ENCODE assay signal across 20 mouse cellular contexts in genomic region chr11:57271687-57272086, GRCm38 (mm10).
DNase-seq lines count a peak whose midpoint lies in the region; ATAC-seq and TF ChIP-seq lines count a peak whose summit lies in the region.
"Had no signal": no experiment of that assay in that cellular context is flagged by ENCODE, and none has a peak within 500 bp of the region (broad histone marks: within the 10 kb centered on the region; RNA-seq: fewer than 3 reads in every experiment).

No protein-coding gene starts in this region.

- no peaks in the 10 kb centered on the region for H3K27me3 ChIP-seq in forebrain, postnatal 0 days (ENCODE audit: insufficient read depth, low read length)
- no peaks in the 10 kb centered on the region for H3K27me3 ChIP-seq in forebrain, embryonic 11.5 days (ENCODE audit: control insufficient read depth, insufficient read depth, low read length)
- H3K27me3 ChIP-seq in intestine, embryonic 16.5 days (replicated peaks; ENCODE audit: control insufficient read depth, insufficient read depth, low read length): no peaks in the 10 kb centered on the region
- H3K27me3 ChIP-seq: embryonic facial prominence, embryonic 12.5 days; limb, embryonic 15.5 days; neural tube, embryonic 13.5 days had no signal

- H3K9me3 ChIP-seq in forebrain, postnatal 0 days (ENCODE audit: low read length): no peaks in the 10 kb centered on the region
- H3K9me3 ChIP-seq in forebrain, embryonic 11.5 days (ENCODE audit: control insufficient read depth, low read length): no peaks in the 10 kb centered on the region
- H3K9me3 ChIP-seq in intestine, embryonic 16.5 days (ENCODE audit: control insufficient read depth, low read length): no peaks in the 10 kb centered on the region
- H3K9me3 ChIP-seq: embryonic facial prominence, embryonic 12.5 days; limb, embryonic 15.5 days; midbrain, embryonic 10.5 days; neural tube, embryonic 13.5 days had no signal

- no peak overlapping the region for H3K27ac ChIP-seq in forebrain, postnatal 0 days (ENCODE audit: low read depth, low read length)
- no peak overlapping the region for H3K27ac ChIP-seq in forebrain, embryonic 11.5 days (ENCODE audit: low read depth, low read length)
- peak overlapping the region; percentile 94 for H3K27ac ChIP-seq in layer of hippocampus, adult 2 months
- H3K27ac ChIP-seq in left cerebral cortex, adult 2 months: peak overlapping the region; percentile 63
- H3K27ac ChIP-seq in intestine, embryonic 16.5 days (ENCODE audit: low read length): no peak overlapping the region
- H3K27ac ChIP-seq: embryonic facial prominence, embryonic 12.5 days; limb, embryonic 15.5 days; midbrain, embryonic 10.5 days; neural tube, embryonic 13.5 days had no signal

- intact Hi-C loops in left cerebral cortex, adult 2 months (cut with DNase I): loop anchor here (5.0 kb wide), 1 partner anchor 239 kb away; no protein-coding TSS in a partner anchor

- no peak for TF ChIP-seq CTCF in forebrain, postnatal 0 days (IDR thresholded peaks at IDR 0.05; ENCODE audit: low read depth)
- TF ChIP-seq CTCF in layer of hippocampus, adult 2 months (conservative IDR thresholded peaks at IDR 0.05): no peak
- no peak for TF ChIP-seq CTCF in left cerebral cortex, adult 2 months (IDR thresholded peaks at IDR 0.05)

- no peaks in the 10 kb centered on the region for H3K36me3 ChIP-seq in forebrain, postnatal 0 days (ENCODE audit: insufficient read depth)
- no peaks in the 10 kb centered on the region for H3K36me3 ChIP-seq in forebrain, embryonic 11.5 days (ENCODE audit: control insufficient read depth, insufficient read depth, low read length)
- no peaks in the 10 kb centered on the region for H3K36me3 ChIP-seq in intestine, embryonic 16.5 days (ENCODE audit: control insufficient read depth, insufficient read depth, low read length)
- H3K36me3 ChIP-seq: embryonic facial prominence, embryonic 12.5 days; limb, embryonic 15.5 days; midbrain, embryonic 10.5 days; neural tube, embryonic 13.5 days had no signal

- peak; percentile 54 for ATAC-seq in forebrain, postnatal 0 days
- ATAC-seq in forebrain, embryonic 11.5 days (replicated peaks; ENCODE audit: low FRiP score): no peak
- no peak for ATAC-seq in intestine, embryonic 16.5 days
- ATAC-seq: hindbrain, embryonic 16.5 days had no signal

- H3K9ac ChIP-seq in forebrain, postnatal 0 days: no peak overlapping the region
- H3K9ac ChIP-seq in forebrain, embryonic 11.5 days (ENCODE audit: low read length): no peak overlapping the region
- H3K9ac ChIP-seq in intestine, embryonic 16.5 days (ENCODE audit: low read depth, low read length): no peak overlapping the region
- H3K9ac ChIP-seq: embryonic facial prominence, embryonic 12.5 days; limb, embryonic 15.5 days; neural tube, embryonic 13.5 days had no signal

- 82% methylated on average over 8 of the region's 8 CpGs for WGBS in forebrain, postnatal 0 days
- WGBS in forebrain, embryonic 11.5 days: 91% methylated on average over 8 of the region's 8 CpGs
- WGBS in intestine, embryonic 16.5 days: 90% methylated on average over 8 of the region's 8 CpGs

- DNase-seq in forebrain, postnatal 0 days: no peak
- DNase-seq in forebrain, embryonic 11.5 days (ENCODE audit: low spot score): no peak
- DNase-seq in layer of hippocampus, adult 2 months (ENCODE audit: low spot score in 2 of 2): peak; percentile 71 to 86
- peak; percentile 43 to 58 for DNase-seq in left cerebral cortex, adult 2 months (ENCODE audit: extremely low spot score in 1 of 2, low spot score in 2 of 2)
- DNase-seq in right cerebral cortex, postnatal 14 days: peak; percentile 38
- no peak for DNase-seq in kidney, postnatal 10 days
- no peak for DNase-seq in lung, postnatal 14 days
- DNase-seq: cerebellum, adult 18-20 months; heart, postnatal 36 days; kidney, adult 11 months; kidney, postnatal 25 days; lung, postnatal 4 days; thymus, adult 18-20 months had no signal

- H3K4me2 ChIP-seq in forebrain, postnatal 0 days (ENCODE audit: low read depth): no peak overlapping the region
- no peak overlapping the region for H3K4me2 ChIP-seq in forebrain, embryonic 11.5 days (ENCODE audit: low read depth, low read length, severe bottlenecking)
- H3K4me2 ChIP-seq in intestine, embryonic 16.5 days (ENCODE audit: low read depth, low read length): no peak overlapping the region
- H3K4me2 ChIP-seq: embryonic facial prominence, embryonic 12.5 days; heart, embryonic 11.5 days; limb, embryonic 15.5 days; neural tube, embryonic 13.5 days had no signal

- H3K4me3 ChIP-seq in forebrain, postnatal 0 days (ENCODE audit: low read depth, low read length): no peak overlapping the region
- no peak overlapping the region for H3K4me3 ChIP-seq in forebrain, embryonic 11.5 days (ENCODE audit: low read depth, low read length)
- H3K4me3 ChIP-seq in layer of hippocampus, adult 2 months: no peak overlapping the region
- no peak overlapping the region for H3K4me3 ChIP-seq in left cerebral cortex, adult 2 months
- no peak overlapping the region for H3K4me3 ChIP-seq in intestine, embryonic 16.5 days (ENCODE audit: low read length)
- H3K4me3 ChIP-seq: embryonic facial prominence, embryonic 12.5 days; limb, embryonic 15.5 days; midbrain, embryonic 10.5 days; neural tube, embryonic 13.5 days had no signal

- no peaks in the 10 kb centered on the region for H3K4me1 ChIP-seq in forebrain, postnatal 0 days (ENCODE audit: insufficient read depth)
- no peaks in the 10 kb centered on the region for H3K4me1 ChIP-seq in forebrain, embryonic 11.5 days (replicated peaks; ENCODE audit: control insufficient read depth, insufficient read depth, low read length)
- H3K4me1 ChIP-seq in intestine, embryonic 16.5 days (ENCODE audit: control insufficient read depth, insufficient read depth, low read length): no peaks in the 10 kb centered on the region
- H3K4me1 ChIP-seq: embryonic facial prominence, embryonic 12.5 days; limb, embryonic 15.5 days; midbrain, embryonic 10.5 days; neural tube, embryonic 13.5 days had no signal

Comparison
In these comparisons a context has a peak if more than half of its experiments do, and no peak if none do; other contexts are left out.
1. DNase-seq: peak in layer of hippocampus, adult 2 months (2 of 2), left cerebral cortex, adult 2 months (2 of 2) and right cerebral cortex, postnatal 14 days (single experiment); none in forebrain, postnatal 0 days (single experiment), forebrain, embryonic 11.5 days (single experiment), kidney, postnatal 10 days (single experiment) and lung, postnatal 14 days (single experiment).
2. H3K27ac ChIP-seq: peak in layer of hippocampus, adult 2 months (single experiment) and left cerebral cortex, adult 2 months (single experiment); none in forebrain, postnatal 0 days (single experiment), forebrain, embryonic 11.5 days (single experiment) and intestine, embryonic 16.5 days (single experiment).